Mouse (Mus musculus) G1E (cell line): ENCODE measurements around the gene Neu4.
"Not testable (repeated sequence)": the region's sequence is repeated elsewhere in the genome, so short reads cannot be mapped to it uniquely, and the experiment has no call there.

ENCODE experiments used
- CTCF ChIP-seq: IDR thresholded peaks from 2 replicates; pipeline ENCODE4 v1.5.1; 2012; ENCODE audit warnings: low read depth, low read length, inconsistent platforms, mixed read lengths
- GATA1 ChIP-seq: IDR thresholded peaks from 2 replicates; pipeline ENCODE4 v1.6.1; 2012; ENCODE audit warnings: borderline replicate concordance, low read length, inconsistent platforms, mixed read lengths

GRCm38 (mm10) chr1:94008826-94009225 is 11.4 kb upstream of the Neu4 start:
- not testable (repeated sequence) for TF ChIP-seq CTCF, GATA1
